Mouse (Mus musculus) erythroblast, embryonic 14.5 days (primary cell): Measurements from ENCODE around the gene Drd2.

Source experiments
- GATA1 ChIP-seq: IDR thresholded peaks from 2 replicates; pipeline ENCODE4 v1.6.1; 2012; ENCODE audit warnings: low read length, inconsistent platforms, mixed read lengths
- TAL1 ChIP-seq: IDR thresholded peaks from 3 replicates; pipeline ENCODE4 v1.6.1; 2012; ENCODE audit warnings: low read length, inconsistent platforms, mixed read lengths

DNA sequence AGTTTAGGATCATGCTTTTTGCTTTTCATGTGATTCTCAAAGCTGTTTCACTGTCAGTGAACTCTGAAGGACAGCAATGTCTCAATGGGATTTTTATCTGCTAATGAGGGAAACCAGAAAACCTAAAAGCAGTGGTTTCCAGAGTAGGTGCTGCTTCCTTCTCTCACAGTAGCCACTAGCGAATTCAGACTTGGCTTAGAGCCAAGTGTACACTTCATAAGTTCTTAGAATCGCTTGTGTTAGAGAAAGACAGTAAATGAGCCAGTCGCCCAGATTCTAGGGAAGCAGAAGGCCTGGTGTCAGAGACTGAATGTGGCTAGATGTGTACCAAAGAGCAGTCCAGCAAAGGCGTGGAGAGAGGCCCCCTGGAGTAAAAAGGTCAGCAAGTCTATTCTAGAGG, 29.6 kb upstream of the Drd2 start:
- no peak for TF ChIP-seq GATA1
- no peak for TF ChIP-seq TAL1
